Mouse (Mus musculus): ENCODE results near the gene Mmrn2. TPM values are rescaled to one million over a fixed set of nuclear protein-coding genes. Genes with fewer than 3 reads are reported as not detected.

The Mmrn2 gene
- polyA plus RNA-seq, 1 experiment from 2014 or later = 6.2 TPM

DNA sequence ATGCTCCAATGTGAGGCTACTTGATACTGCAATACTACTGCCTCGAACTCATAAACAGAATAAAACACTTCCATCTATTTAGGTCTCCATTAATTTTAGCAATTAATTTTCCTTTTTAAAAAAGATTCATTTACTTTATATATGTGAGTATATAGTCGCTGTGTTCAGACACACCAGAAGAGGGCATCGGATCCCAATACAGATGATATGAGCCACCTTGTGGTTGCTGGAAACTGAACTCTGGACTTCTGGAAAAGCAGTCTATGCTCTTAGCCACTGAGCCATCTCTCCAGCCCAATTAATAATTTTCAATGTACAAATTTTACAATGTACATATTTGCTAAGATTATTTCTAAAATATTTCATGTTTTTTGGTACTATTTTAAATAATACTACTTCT is 53.0 kb downstream of the Mmrn2 start:
- no peak for DNase-seq (ENCODE audit: extremely low spot score, low spot score)
- no peak overlapping the region for H3K27ac ChIP-seq
- H3K4me3 ChIP-seq = no peak overlapping the region
- H3K4me1 ChIP-seq = no peaks in the 10 kb centered on the region
- peaks cover 94% of the 10 kb centered on the region for H3K36me3 ChIP-seq (replicated peaks)
- WGBS = 94% methylated on average over 3 of the region's 3 CpGs
- H3K9me3 ChIP-seq = no peaks in the 10 kb centered on the region
- H3K27me3 ChIP-seq (ENCODE audit: poor library complexity, severe bottlenecking) = no peaks in the 10 kb centered on the region

- DNase-seq (ENCODE audit: extremely low spot score, low spot score) = no peak
- 90% methylated on average over 1 of the region's 1 CpGs for WGBS
- no peak overlapping the region for H3K27ac ChIP-seq
- no peaks in the 10 kb centered on the region for H3K27me3 ChIP-seq (ENCODE audit: poor library complexity, severe bottlenecking)
- H3K36me3 ChIP-seq (replicated peaks) = peaks cover 94% of the 10 kb centered on the region
- no peak overlapping the region for H3K4me3 ChIP-seq
- H3K4me1 ChIP-seq = no peaks in the 10 kb centered on the region
- H3K9me3 ChIP-seq = no peaks in the 10 kb centered on the region
Measured at GRCm38 (mm10) chr14:34429069-34429468, 53.8 kb downstream of the Mmrn2 start.

DNA sequence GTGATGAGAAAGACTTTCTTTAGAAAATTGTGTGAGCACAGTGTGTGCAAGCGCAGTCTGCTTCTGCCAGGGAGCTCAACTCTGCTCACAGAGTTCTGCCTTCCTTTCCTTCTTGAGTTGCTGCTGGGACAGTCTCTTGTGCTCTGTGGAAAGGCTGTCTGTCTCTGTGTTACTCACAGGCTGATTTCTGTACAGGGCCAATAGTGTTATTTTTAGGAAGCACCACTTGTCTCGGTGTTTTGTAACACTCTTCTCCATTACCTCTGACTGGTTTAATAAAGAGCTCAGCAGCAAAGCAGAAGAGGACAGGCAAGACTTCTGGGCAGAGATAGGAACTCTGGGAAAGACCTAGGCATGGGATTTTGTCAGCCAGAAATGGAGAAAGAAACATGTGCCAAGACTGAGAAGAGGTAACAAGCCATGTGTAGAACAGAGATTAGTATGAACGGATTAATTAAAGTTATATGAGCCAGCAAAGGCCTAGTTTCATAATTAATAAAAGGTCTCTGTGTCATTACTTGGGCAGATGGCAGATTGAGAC is 65.3 kb downstream of the Mmrn2 start:
- H3K27ac ChIP-seq = no peak overlapping the region
- 93% methylated on average over 3 of the region's 3 CpGs for WGBS
- no peak for DNase-seq (ENCODE audit: extremely low spot score, low spot score)
- peaks cover 90% of the 10 kb centered on the region for H3K36me3 ChIP-seq (replicated peaks)
- H3K9me3 ChIP-seq = no peaks in the 10 kb centered on the region
- no peak overlapping the region for H3K4me3 ChIP-seq
- no peaks in the 10 kb centered on the region for H3K27me3 ChIP-seq (ENCODE audit: poor library complexity, severe bottlenecking)
- H3K4me1 ChIP-seq = no peaks in the 10 kb centered on the region

DNA sequence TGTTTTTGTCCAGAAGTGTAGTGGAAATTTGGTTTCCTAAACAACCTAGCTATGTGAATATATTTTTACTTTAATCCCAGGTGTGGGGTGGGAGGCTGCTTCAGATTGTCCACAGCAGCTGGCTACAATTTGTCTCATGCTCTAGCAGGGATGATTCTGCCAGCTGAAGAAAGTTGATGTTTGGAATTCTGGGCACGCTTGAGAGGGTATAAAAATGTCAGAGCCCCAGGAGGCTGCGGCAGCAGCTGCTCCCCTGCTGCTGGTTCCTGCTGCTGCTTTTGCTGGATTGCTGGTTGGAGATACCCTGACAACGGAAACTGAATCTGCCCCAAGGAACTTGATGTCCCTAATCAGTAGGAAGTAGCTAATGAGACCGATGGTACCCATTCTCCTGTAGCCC is 67.3 kb downstream of the Mmrn2 start:
- no peak overlapping the region for H3K4me3 ChIP-seq
- H3K36me3 ChIP-seq (replicated peaks) = peaks cover 93% of the 10 kb centered on the region
- no peak overlapping the region for H3K27ac ChIP-seq
- no peaks in the 10 kb centered on the region for H3K4me1 ChIP-seq
- WGBS = 89% methylated on average over 4 of the region's 4 CpGs
- H3K27me3 ChIP-seq (ENCODE audit: poor library complexity, severe bottlenecking) = no peaks in the 10 kb centered on the region
- no peak for DNase-seq (ENCODE audit: extremely low spot score, low spot score)
- H3K9me3 ChIP-seq = no peaks in the 10 kb centered on the region

DNA sequence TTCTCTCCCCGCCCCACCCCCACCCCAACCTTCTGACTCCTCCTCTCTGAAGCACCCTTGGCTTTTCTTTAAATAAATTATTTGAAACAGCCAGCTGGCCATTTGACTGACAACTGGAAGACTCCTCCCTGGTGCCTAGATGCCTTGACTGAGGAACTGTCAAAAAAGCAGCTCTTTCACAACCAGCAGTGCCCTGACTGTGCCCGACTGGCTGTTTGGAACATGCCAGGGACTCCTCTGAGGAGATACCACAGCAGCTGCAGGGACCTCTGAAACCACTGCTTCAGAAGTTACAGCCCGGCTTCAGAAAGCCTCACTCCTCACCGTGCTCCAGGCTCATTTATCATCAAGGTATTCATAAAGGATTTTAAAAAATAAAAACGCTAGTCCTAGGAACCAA is 69.1 kb downstream of the Mmrn2 start:
- H3K9me3 ChIP-seq = no peaks in the 10 kb centered on the region
- WGBS = 87% methylated on average over 5 of the region's 5 CpGs
- DNase-seq (ENCODE audit: extremely low spot score, low spot score) = no peak
- H3K27me3 ChIP-seq (ENCODE audit: poor library complexity, severe bottlenecking) = no peaks in the 10 kb centered on the region
- no peak overlapping the region for H3K27ac ChIP-seq
- H3K4me3 ChIP-seq = no peak overlapping the region
- H3K4me1 ChIP-seq = no peaks in the 10 kb centered on the region
- peaks cover 99% of the 10 kb centered on the region for H3K36me3 ChIP-seq (replicated peaks)

GRCm38 (mm10) chr14:34444924-34445323 is 69.7 kb downstream of the Mmrn2 start:
- no peak overlapping the region for H3K4me3 ChIP-seq
- no peak for DNase-seq (ENCODE audit: extremely low spot score, low spot score)
- peaks cover 99% of the 10 kb centered on the region for H3K36me3 ChIP-seq (replicated peaks)

GRCm38 (mm10) chr14:34445348-34445747 is 70.1 kb downstream of the Mmrn2 start:
- Histone ChIP-seq H3K27me3 (ENCODE audit: poor library complexity, severe bottlenecking) (no peaks in the 10 kb centered on the region), H3K4me1 (peaks cover 8% of the 10 kb centered on the region), H3K36me3 (replicated peaks) (peaks cover 99% of the 10 kb centered on the region), H3K27ac (no peak overlapping the region), H3K9me3 (no peaks in the 10 kb centered on the region), H3K4me3 (no peak overlapping the region)
- no peak for DNase-seq (ENCODE audit: extremely low spot score, low spot score)
- WGBS = 92% methylated on average over 3 of the region's 3 CpGs

More at GRCm38 (mm10) chr14:34444924-34445323, 69.7 kb downstream of the Mmrn2 start:
- Histone ChIP-seq H3K27me3 (ENCODE audit: poor library complexity, severe bottlenecking) (no peaks in the 10 kb centered on the region), H3K4me1 (peaks cover 6% of the 10 kb centered on the region), H3K27ac (no peak overlapping the region), H3K9me3 (no peaks in the 10 kb centered on the region)

DNA sequence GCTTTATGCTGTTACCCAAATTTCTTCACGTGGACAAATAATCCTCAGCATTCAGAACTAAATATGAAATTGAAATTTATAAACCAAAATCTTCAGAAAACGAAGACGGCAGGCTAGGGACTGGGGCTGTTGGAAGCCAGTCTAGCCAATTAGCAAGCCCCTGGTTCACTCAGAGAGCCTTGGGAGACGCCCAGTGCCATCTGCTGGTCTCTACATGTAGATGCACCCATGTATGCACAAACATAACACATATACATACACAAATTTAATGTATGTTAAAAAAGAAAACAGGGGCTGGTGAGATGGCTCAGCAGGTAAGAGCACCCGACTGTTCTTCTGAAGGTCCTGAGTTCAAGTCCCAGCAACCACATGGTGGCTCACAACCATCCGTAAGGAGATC is 71.4 kb downstream of the Mmrn2 start:
- H3K4me1 ChIP-seq = peaks cover 8% of the 10 kb centered on the region
- H3K36me3 ChIP-seq (replicated peaks) = peaks cover 90% of the 10 kb centered on the region
- DNase-seq (ENCODE audit: extremely low spot score, low spot score) = no peak
- no peak overlapping the region for H3K27ac ChIP-seq
- H3K27me3 ChIP-seq (ENCODE audit: poor library complexity, severe bottlenecking) = no peaks in the 10 kb centered on the region
- WGBS = 96% methylated on average over 6 of the region's 6 CpGs
- H3K9me3 ChIP-seq = no peaks in the 10 kb centered on the region
- no peak overlapping the region for H3K4me3 ChIP-seq

DNA sequence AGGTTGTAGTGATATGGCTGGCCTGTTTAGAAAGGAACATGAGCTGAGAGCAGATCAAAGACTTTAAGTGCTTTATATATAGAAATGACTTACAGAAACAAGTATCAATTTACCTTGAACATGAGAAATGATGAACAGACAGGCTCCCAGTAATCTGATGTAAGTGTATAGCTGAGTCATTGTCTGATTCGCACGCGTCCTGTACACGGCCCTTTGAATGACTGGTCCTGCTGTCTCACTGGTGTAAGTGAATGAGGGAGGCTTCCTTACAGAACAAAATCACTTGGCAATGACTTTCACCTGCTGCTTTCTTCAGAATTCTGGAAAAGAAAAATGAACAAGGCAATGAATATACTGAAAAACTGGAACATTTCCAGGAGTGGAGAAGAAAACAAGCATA is 72.4 kb downstream of the Mmrn2 start:
- H3K36me3 ChIP-seq (replicated peaks) = peaks cover 79% of the 10 kb centered on the region
- peaks cover 8% of the 10 kb centered on the region for H3K4me1 ChIP-seq
- 96% methylated on average over 4 of the region's 4 CpGs for whole genome bisulfite sequencing
- H3K4me3 ChIP-seq = no peak overlapping the region
- H3K27me3 ChIP-seq (ENCODE audit: poor library complexity, severe bottlenecking) = no peaks in the 10 kb centered on the region
- no peak overlapping the region for H3K27ac ChIP-seq
- H3K9me3 ChIP-seq = no peaks in the 10 kb centered on the region
- DNase-seq (ENCODE audit: extremely low spot score, low spot score) = no peak

GRCm38 (mm10) chr14:34448398-34448797 is 73.1 kb downstream of the Mmrn2 start:
- H3K27ac ChIP-seq = no peak overlapping the region

GRCm38 (mm10) chr14:34449807-34450206 is 74.5 kb downstream of the Mmrn2 start:
- DNase-seq (ENCODE audit: extremely low spot score, low spot score) = no peak
- no peaks in the 10 kb centered on the region for H3K9me3 ChIP-seq
- peaks cover 29% of the 10 kb centered on the region for H3K4me1 ChIP-seq
- H3K4me3 ChIP-seq = no peak overlapping the region
- WGBS = 68% methylated on average over 9 of the region's 9 CpGs
- no peaks in the 10 kb centered on the region for H3K27me3 ChIP-seq (ENCODE audit: poor library complexity, severe bottlenecking)
- peaks cover 62% of the 10 kb centered on the region for H3K36me3 ChIP-seq (replicated peaks)
- H3K27ac ChIP-seq = no peak overlapping the region

More at GRCm38 (mm10) chr14:34448398-34448797, 73.1 kb downstream of the Mmrn2 start:
- Histone ChIP-seq H3K4me3 (no peak overlapping the region), H3K36me3 (replicated peaks) (peaks cover 72% of the 10 kb centered on the region), H3K27me3 (ENCODE audit: poor library complexity, severe bottlenecking) (no peaks in the 10 kb centered on the region), H3K4me1 (peaks cover 15% of the 10 kb centered on the region), H3K9me3 (no peaks in the 10 kb centered on the region)
- no peak for DNase-seq (ENCODE audit: extremely low spot score, low spot score)

DNA sequence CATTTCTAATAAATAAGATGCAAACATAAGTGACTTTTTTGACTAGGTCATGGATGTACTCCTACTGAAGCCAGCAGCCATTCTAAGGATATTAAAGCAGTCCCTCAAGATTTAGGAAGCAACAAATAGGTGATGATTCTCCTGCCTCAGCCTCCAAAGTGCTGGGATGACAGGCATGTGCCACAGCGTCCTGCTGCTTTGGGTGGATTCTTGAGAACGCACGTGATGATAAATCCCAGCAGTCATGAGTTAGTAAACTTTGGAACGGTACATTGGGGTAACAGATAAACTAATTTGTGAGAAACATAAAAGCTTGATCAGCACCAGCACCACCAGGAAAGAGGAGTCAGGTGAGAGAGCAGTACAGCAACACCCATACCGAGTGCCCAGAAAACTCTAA is 75.2 kb downstream of the Mmrn2 start:
- H3K4me1 ChIP-seq = peaks cover 31% of the 10 kb centered on the region
- DNase-seq (ENCODE audit: extremely low spot score, low spot score) = no peak
- H3K27ac ChIP-seq = no peak overlapping the region
- no peaks in the 10 kb centered on the region for H3K9me3 ChIP-seq
- 98% methylated on average over 5 of the region's 5 CpGs for WGBS
- no peaks in the 10 kb centered on the region for H3K27me3 ChIP-seq (ENCODE audit: poor library complexity, severe bottlenecking)
- peaks cover 62% of the 10 kb centered on the region for H3K36me3 ChIP-seq (replicated peaks)
- H3K4me3 ChIP-seq = no peak overlapping the region

GRCm38 (mm10) chr14:34451872-34452271 is 76.6 kb downstream of the Mmrn2 start:
- Histone ChIP-seq H3K9me3 (no peaks in the 10 kb centered on the region), H3K4me3 (no peak overlapping the region), H3K27ac (no peak overlapping the region), H3K27me3 (ENCODE audit: poor library complexity, severe bottlenecking) (no peaks in the 10 kb centered on the region), H3K4me1 (peaks cover 31% of the 10 kb centered on the region), H3K36me3 (replicated peaks) (peaks cover 62% of the 10 kb centered on the region)
- no peak for DNase-seq (ENCODE audit: extremely low spot score, low spot score)

GRCm38 (mm10) chr14:34453648-34454047 is 78.4 kb downstream of the Mmrn2 start:
- H3K4me3 ChIP-seq = peak overlapping the region; percentile 13; the same call in 1 of the 2 replicates
- H3K36me3 ChIP-seq (replicated peaks) = peaks cover 61% of the 10 kb centered on the region
- peak overlapping the region; percentile 36 for H3K27ac ChIP-seq
- WGBS = 17% methylated on average over 6 of the region's 6 CpGs
- DNase-seq (ENCODE audit: extremely low spot score, low spot score) = peak; percentile 31
- no peaks in the 10 kb centered on the region for H3K27me3 ChIP-seq (ENCODE audit: poor library complexity, severe bottlenecking)
- H3K9me3 ChIP-seq = no peaks in the 10 kb centered on the region
- H3K4me1 ChIP-seq = peaks cover 31% of the 10 kb centered on the region

Measured in forebrain, embryonic 10.5 days (tissue).